Mouse (Mus musculus): ENCODE measurements around the gene Rnf34. TPM values are rescaled to one million over a fixed set of nuclear protein-coding genes. Genes with fewer than 3 reads are reported as not detected.

The Rnf34 gene
- polyA plus RNA-seq, 1 experiment from 2014 or later, result 38.1 TPM

- CTCF ChIA-PET, result interaction anchor here (1.1 to 1.8 kb wide), 7 partner anchors 10 to 34 kb away, joined by 3 to 7 read pairs (median 3); no protein-coding TSS in a partner anchor
- in situ Hi-C loops (cut with MboI; ENCODE audit: low pct_unique_long_range_greater_than_20kb), result no loop called here
- H3K27me3 ChIP-seq, result no peaks in the 10 kb centered on the region
- TF ChIP-seq CTCF (IDR thresholded peaks at IDR 0.05), result no peak
- no peak for DNase-seq (ENCODE audit: low read depth, low spot score)
- POLR2A ChIA-PET, result interaction anchor here (1.0 kb wide), 1 partner anchor 11 kb away, joined by 4 read pairs; no protein-coding TSS in a partner anchor
- ATAC-seq, result no peak
Observed at GRCm38 (mm10) chr5:122822441-122822840, 27.4 kb upstream of the Rnf34 start.

- POLR2A ChIA-PET, result no interaction called here
- in situ Hi-C loops (cut with MboI; ENCODE audit: low pct_unique_long_range_greater_than_20kb), result no loop called here
- CTCF ChIA-PET, result interaction anchor here (0.7 to 1.8 kb wide), 3 partner anchors 12 to 13 kb away, joined by 3 to 4 read pairs (median 3); no protein-coding TSS in a partner anchor
- peak; percentile 43 for TF ChIP-seq CTCF (IDR thresholded peaks at IDR 0.05)
- no peak for ATAC-seq
- DNase-seq (ENCODE audit: low read depth, low spot score), result no peak
- no peaks in the 10 kb centered on the region for H3K27me3 ChIP-seq
Observed at GRCm38 (mm10) chr5:122823976-122824375, 25.9 kb upstream of the Rnf34 start.

GRCm38 (mm10) chr5:122824450-122824849 is 25.4 kb upstream of the Rnf34 start:
- ATAC-seq (no peak), DNase-seq (ENCODE audit: low read depth, low spot score) (no peak)
- H3K27me3 ChIP-seq, result no peaks in the 10 kb centered on the region
- in situ Hi-C loops (cut with MboI; ENCODE audit: low pct_unique_long_range_greater_than_20kb), result no loop called here
- ChIA-PET CTCF (interaction anchor here (1.0 kb wide), 1 partner anchor 13 kb away, joined by 3 read pairs; no protein-coding TSS in a partner anchor), POLR2A (no interaction called here)
- TF ChIP-seq CTCF (IDR thresholded peaks at IDR 0.05), result no peak

DNA sequence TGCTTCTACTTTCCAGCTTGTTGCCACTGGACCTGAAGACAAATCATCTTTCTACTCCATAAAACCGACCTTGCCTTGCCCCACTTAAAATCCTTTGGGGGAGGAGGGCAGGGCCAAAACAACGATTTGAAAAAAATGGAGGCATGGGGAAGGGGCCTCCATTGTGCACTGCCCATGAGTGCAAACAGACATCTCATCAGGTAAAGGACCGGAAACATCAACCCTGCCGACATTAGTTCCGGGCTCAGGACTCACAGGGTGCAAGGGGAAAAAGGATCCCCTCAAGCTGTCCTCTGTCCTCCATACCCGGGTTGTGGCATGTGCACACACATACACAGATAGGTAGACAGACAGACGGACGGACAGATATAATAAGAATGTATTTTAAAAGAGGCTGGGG is 24.7 kb upstream of the Rnf34 start:
- no peak for ATAC-seq
- CTCF ChIA-PET, result interaction anchor here (1.0 to 1.2 kb wide), 2 partner anchors 14 to 21 kb away, joined by 3 read pairs; no protein-coding TSS in a partner anchor
- DNase-seq (ENCODE audit: low read depth, low spot score), result no peak
- in situ Hi-C loops (cut with MboI; ENCODE audit: low pct_unique_long_range_greater_than_20kb), result no loop called here
- no peak for TF ChIP-seq CTCF (IDR thresholded peaks at IDR 0.05)
- H3K27me3 ChIP-seq, result no peaks in the 10 kb centered on the region
- POLR2A ChIA-PET, result no interaction called here

DNA sequence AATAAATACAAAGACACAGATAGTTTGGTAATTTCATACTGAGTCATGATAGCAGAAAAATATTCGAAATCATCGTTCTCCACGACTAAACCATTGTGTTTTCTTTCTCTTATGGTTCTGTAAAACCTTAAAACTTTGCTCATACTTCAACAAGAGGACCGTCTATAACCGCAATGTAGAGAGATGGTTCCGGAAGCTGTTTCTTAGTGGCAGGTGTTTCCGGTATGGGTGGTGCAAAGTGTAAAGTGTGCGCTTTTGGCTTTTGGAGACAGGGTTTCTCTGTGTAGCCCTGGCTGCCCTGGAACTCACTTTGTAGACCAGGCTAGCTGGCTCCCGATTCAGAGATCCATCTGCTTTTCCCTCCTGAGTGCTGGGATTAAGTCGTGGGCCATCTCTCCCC is 17.3 kb upstream of the Rnf34 start:
- in situ Hi-C loops (cut with MboI; ENCODE audit: low pct_unique_long_range_greater_than_20kb), result no loop called here
- no peak for DNase-seq (ENCODE audit: low read depth, low spot score)
- TF ChIP-seq CTCF (IDR thresholded peaks at IDR 0.05), result no peak
- ATAC-seq, result no peak
- ChIA-PET POLR2A (interaction anchor here (0.7 kb wide), 1 partner anchor 331 kb away, joined by 3 read pairs; no protein-coding TSS in a partner anchor), CTCF (no interaction called here)
- no peaks in the 10 kb centered on the region for H3K27me3 ChIP-seq

- ATAC-seq, result no peak
- no peak for TF ChIP-seq CTCF (IDR thresholded peaks at IDR 0.05)
- ChIA-PET POLR2A (interaction anchor here (0.7 kb wide), 1 partner anchor 330 kb away, joined by 3 read pairs; no protein-coding TSS in a partner anchor), CTCF (no interaction called here)
- DNase-seq (ENCODE audit: low read depth, low spot score), result no peak
- in situ Hi-C loops (cut with MboI; ENCODE audit: low pct_unique_long_range_greater_than_20kb), result no loop called here
- no peaks in the 10 kb centered on the region for H3K27me3 ChIP-seq
Observed at GRCm38 (mm10) chr5:122832996-122833395, 16.9 kb upstream of the Rnf34 start.

- POLR2A ChIA-PET, result no interaction called here
- ATAC-seq, result no peak
- in situ Hi-C loops (cut with MboI; ENCODE audit: low pct_unique_long_range_greater_than_20kb), result no loop called here
- DNase-seq (ENCODE audit: low read depth, low spot score), result no peak
- peaks cover 5% of the 10 kb centered on the region for H3K27me3 ChIP-seq
- CTCF ChIA-PET, result no interaction called here
- TF ChIP-seq CTCF (IDR thresholded peaks at IDR 0.05), result no peak
Observed at GRCm38 (mm10) chr5:122841126-122841525, 8.7 kb upstream of the Rnf34 start.

DNA sequence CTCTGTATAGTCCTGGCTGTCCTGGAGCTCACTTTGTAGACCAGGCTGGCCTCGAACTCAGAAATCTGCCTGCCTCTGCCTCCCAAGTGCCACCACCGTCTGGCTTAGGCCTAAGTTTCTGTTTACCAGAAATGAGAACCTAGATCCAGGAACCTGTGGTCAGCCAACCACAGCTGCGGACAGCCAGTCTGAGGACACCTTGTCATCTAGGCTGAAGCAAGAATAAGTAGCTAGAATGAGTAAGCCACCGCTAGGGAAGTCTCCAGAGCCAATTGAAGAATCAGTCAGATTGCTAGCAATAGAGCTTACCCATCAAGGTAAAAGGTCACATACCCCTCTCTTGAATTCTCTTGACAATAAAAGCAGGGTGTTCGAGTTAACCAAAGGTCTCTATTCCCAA is 6.0 kb upstream of the Rnf34 start:
- H3K27me3 ChIP-seq, result peaks cover under 1% of the 10 kb centered on the region
- in situ Hi-C loops (cut with MboI; ENCODE audit: low pct_unique_long_range_greater_than_20kb), result no loop called here
- CTCF ChIA-PET, result interaction anchor here (1.1 kb wide), 1 partner anchor 9 kb away, joined by 4 read pairs; no protein-coding TSS in a partner anchor
- POLR2A ChIA-PET, result no interaction called here
- DNase-seq (ENCODE audit: low read depth, low spot score) (no peak), ATAC-seq (no peak)
- TF ChIP-seq CTCF (IDR thresholded peaks at IDR 0.05), result no peak

GRCm38 (mm10) chr5:122850319-122851002 is 613 bp downstream of the Rnf34 start:
- POLR2A ChIA-PET, result interaction anchor here (0.8 to 1.4 kb wide), 4 partner anchors 11 to 359 kb away, joined by 3 to 4 read pairs (median 3); no protein-coding TSS in a partner anchor
- DNase-seq (ENCODE audit: low read depth, low spot score), result peak; percentile 9
- H3K27me3 ChIP-seq, result no peaks in the 10 kb centered on the region
- in situ Hi-C loops (cut with MboI; ENCODE audit: low pct_unique_long_range_greater_than_20kb), result no loop called here
- CTCF ChIA-PET, result interaction anchor here (1.1 kb wide), 1 partner anchor 19 kb away, joined by 5 read pairs; no protein-coding TSS in a partner anchor
- TF ChIP-seq CTCF (IDR thresholded peaks at IDR 0.05), result peak; percentile 96
- ATAC-seq, result peak; percentile 59

GRCm38 (mm10) chr5:122852611-122853010 is 2.8 kb downstream of the Rnf34 start:
- CTCF ChIA-PET, result interaction anchor here (0.7 to 1.5 kb wide), 5 partner anchors 9 to 40 kb away, joined by 3 read pairs; no protein-coding TSS in a partner anchor

DNA sequence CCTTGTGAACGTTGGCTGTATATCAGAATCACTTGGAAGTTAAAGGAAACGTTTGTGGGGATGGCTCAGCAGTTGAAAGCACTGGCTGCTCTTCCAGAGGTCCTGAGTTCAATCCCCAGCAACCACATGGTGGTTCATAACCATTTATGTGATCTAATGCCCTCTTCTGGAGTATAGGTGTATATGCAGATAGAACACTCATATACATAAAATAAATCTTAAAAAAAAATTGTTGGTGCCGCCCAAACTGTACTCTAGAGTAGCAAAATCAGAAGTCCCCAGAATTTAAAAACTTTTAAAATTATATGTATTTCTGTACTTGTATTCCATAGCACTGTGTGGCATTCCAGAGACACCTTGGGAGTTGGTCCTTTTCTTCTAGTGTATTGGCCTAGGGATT is 6.0 kb downstream of the Rnf34 start:
- ChIA-PET POLR2A (no interaction called here), CTCF (interaction anchor here (1.1 to 1.5 kb wide), 3 partner anchors 12 to 33 kb away, joined by 3 to 4 read pairs (median 3); no protein-coding TSS in a partner anchor)
- peak; percentile 54 for TF ChIP-seq CTCF (IDR thresholded peaks at IDR 0.05)
- DNase-seq (ENCODE audit: low read depth, low spot score), result no peak
- no peaks in the 10 kb centered on the region for H3K27me3 ChIP-seq
- ATAC-seq, result no peak
- in situ Hi-C loops (cut with MboI; ENCODE audit: low pct_unique_long_range_greater_than_20kb), result no loop called here

More at GRCm38 (mm10) chr5:122852611-122853010, 2.8 kb downstream of the Rnf34 start:
- TF ChIP-seq CTCF (IDR thresholded peaks at IDR 0.05), result no peak
- DNase-seq (ENCODE audit: low read depth, low spot score) (no peak), ATAC-seq (no peak)
- POLR2A ChIA-PET, result interaction anchor here (1.0 to 1.2 kb wide), 2 partner anchors 28 to 36 kb away, joined by 3 to 4 read pairs; no protein-coding TSS in a partner anchor
- no peaks in the 10 kb centered on the region for H3K27me3 ChIP-seq
- in situ Hi-C loops (cut with MboI; ENCODE audit: low pct_unique_long_range_greater_than_20kb), result no loop called here
